Mouse (Mus musculus) spleen, postnatal 10 days (tissue): Measurements from ENCODE around the gene Tbc1d13.

Experiments used
- DNase-seq, 2 experiments: peaks; one replicate each; pipeline ENCODE4 v3.0.0; 2021 to 2022; ENCODE audit warnings: low spot score in 2 of 2

Gene Tbc1d13

GRCm38 (mm10) chr2:30133613-30134377 is at the start of gene Tbc1d13:
Tbc1d13 (plus strand) TSS chr2:30133746.
- DNase-seq = peak; percentile 98

GRCm38 (mm10) chr2:30084113-30084512 is 49.4 kb upstream of the Tbc1d13 start:
- no peak for DNase-seq

GRCm38 (mm10) chr2:30084632-30085031 is 48.9 kb upstream of the Tbc1d13 start:
- DNase-seq = no peak

- no peak for DNase-seq
Observed at GRCm38 (mm10) chr2:30087310-30087709, 46.2 kb upstream of the Tbc1d13 start.

GRCm38 (mm10) chr2:30091521-30091920 is 42.0 kb upstream of the Tbc1d13 start:
- no peak for DNase-seq

- DNase-seq = no peak
Observed at GRCm38 (mm10) chr2:30092280-30092918, 41.1 kb upstream of the Tbc1d13 start.

- peak; percentile 84 to 96 for DNase-seq
Observed at GRCm38 (mm10) chr2:30093471-30094207, 39.9 kb upstream of the Tbc1d13 start, which contains the start of gene Zdhhc12. Zdhhc12 (minus strand) TSS chr2:30093648.

GRCm38 (mm10) chr2:30094208-30094588 is 39.3 kb upstream of the Tbc1d13 start:
- no peak for DNase-seq

GRCm38 (mm10) chr2:30095882-30096527 is 37.5 kb upstream of the Tbc1d13 start:
- DNase-seq = peak; percentile 58 to 81

- no peak for DNase-seq
Observed at GRCm38 (mm10) chr2:30100214-30100613, 33.3 kb upstream of the Tbc1d13 start.

GRCm38 (mm10) chr2:30106364-30106763 is 27.2 kb upstream of the Tbc1d13 start:
- peak; percentile 63 to 83 for DNase-seq

GRCm38 (mm10) chr2:30107646-30108045 is 25.9 kb upstream of the Tbc1d13 start:
- no peak for DNase-seq

- no peak for DNase-seq
Observed at GRCm38 (mm10) chr2:30108260-30108659, 25.3 kb upstream of the Tbc1d13 start.

- no peak for DNase-seq
Observed at GRCm38 (mm10) chr2:30111500-30111899, 22.0 kb upstream of the Tbc1d13 start.

- no peak for DNase-seq
Observed at GRCm38 (mm10) chr2:30112564-30112963, 21.0 kb upstream of the Tbc1d13 start.

- DNase-seq = peak in 1 of 2 experiments; percentile 74
Observed at GRCm38 (mm10) chr2:30119641-30120051, 13.9 kb upstream of the Tbc1d13 start.

GRCm38 (mm10) chr2:30120269-30120668 is 13.3 kb upstream of the Tbc1d13 start:
- no peak for DNase-seq

GRCm38 (mm10) chr2:30122766-30123165 is 10.8 kb upstream of the Tbc1d13 start:
- DNase-seq = no peak

GRCm38 (mm10) chr2:30123729-30124471 is 9.6 kb upstream of the Tbc1d13 start:
- peak in 1 of 2 experiments; percentile 39 for DNase-seq

- peak; percentile 92 to 97 for DNase-seq
Observed at GRCm38 (mm10) chr2:30124472-30125274, 8.9 kb upstream of the Tbc1d13 start, which contains the start of gene Zer1. Zer1 (minus strand) TSS chr2:30124585.
